Mouse (Mus musculus): ENCODE results near the gene Tmem252. TPM values are rescaled to one million over a fixed set of nuclear protein-coding genes. Genes with fewer than 3 reads are reported as not detected.

Tmem252 gene
- polyA plus RNA-seq, 1 experiment from 2014 or later: 7.2 TPM

DNA sequence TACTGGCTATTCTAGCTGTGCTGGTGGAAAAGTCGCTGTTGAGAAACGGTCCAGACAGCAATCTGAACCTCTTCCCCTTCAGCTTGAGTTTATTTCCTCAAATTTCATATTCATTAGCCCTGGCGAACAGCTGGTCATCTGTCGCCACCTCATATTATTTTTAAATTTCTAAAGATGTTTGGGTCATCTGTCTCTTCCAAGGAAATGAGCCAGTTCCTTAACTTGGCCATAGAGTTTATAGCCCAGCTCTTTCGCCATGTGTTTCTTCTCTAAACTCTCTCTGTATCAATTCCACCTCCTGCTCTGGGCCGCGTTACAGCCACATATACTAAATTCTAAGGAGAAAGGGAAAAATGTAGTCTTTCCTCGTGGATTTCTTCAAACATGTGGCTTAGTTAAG lies 29.9 kb downstream of the Tmem252 start:
- H3K9ac ChIP-seq: no peak overlapping the region
- no peak for ATAC-seq (ENCODE audit: insufficient read depth, low FRiP score, low read depth)
- no peaks in the 10 kb centered on the region for H3K9me3 ChIP-seq
- H3K4me2 ChIP-seq: no peak overlapping the region
- H3K4me3 ChIP-seq (replicated peaks): no peak overlapping the region
- peak overlapping the region; percentile 44; the same call in 1 of the 2 replicates for H3K27ac ChIP-seq
- H3K4me1 ChIP-seq: 0 out of 2 replicates have a peak, but pooled peaks cover 6% of the 10 kb centered on the region
- H3K27me3 ChIP-seq (replicated peaks): no peaks in the 10 kb centered on the region
- WGBS: 42% methylated on average over 8 of the region's 8 CpGs
- no peaks in the 10 kb centered on the region for H3K36me3 ChIP-seq

DNA sequence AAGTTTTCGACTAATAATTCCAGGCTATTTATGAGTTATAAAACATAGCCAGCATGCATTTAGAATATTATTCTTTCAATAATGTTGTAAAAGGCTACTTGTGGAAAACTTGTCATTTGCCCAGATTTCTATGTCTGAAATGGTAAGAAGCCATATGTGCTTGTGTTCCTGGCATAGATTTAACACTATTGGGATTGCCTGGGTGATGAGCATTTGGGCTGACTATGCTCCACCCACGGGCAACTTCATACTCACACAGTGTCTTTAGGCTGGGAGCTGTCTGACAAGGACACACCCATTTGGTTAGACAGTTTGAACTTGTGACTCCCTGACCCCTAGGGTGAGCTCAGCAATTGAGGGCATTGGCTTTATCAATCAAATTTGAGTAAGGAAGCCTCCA lies 30.5 kb downstream of the Tmem252 start:
- Histone ChIP-seq H3K27me3 (replicated peaks) (no peaks in the 10 kb centered on the region), H3K4me2 (no peak overlapping the region), H3K9ac (no peak overlapping the region), H3K9me3 (no peaks in the 10 kb centered on the region), H3K36me3 (no peaks in the 10 kb centered on the region), H3K4me3 (replicated peaks) (no peak overlapping the region), H3K27ac (peak overlapping the region; percentile 49; the same call in 1 of the 2 replicates), H3K4me1 (0 out of 2 replicates have a peak, but pooled peaks cover 6% of the 10 kb centered on the region)
- WGBS: 54% methylated on average over 2 of the region's 2 CpGs
- ATAC-seq (ENCODE audit: insufficient read depth, low FRiP score, low read depth): no peak

DNA sequence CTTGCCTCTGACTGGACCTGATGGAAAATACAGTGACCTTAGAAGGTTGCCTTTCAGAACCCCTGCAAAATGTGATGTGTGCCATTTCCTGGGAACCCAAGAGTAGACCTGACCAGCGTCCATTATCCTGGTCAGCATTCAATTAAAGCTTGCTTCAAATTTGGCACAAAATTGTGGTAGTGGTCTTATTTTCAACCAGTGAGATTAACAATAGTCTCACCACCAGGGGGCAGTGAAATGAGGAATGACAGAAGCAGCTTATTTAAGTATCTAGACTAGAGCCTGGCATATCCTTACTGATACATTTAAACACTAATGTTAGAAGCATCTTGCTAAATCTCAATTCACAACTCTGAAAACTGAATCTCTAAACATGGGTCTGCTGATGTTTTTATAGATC lies 31.6 kb downstream of the Tmem252 start:
- H3K4me3 ChIP-seq (replicated peaks): no peak overlapping the region
- H3K27me3 ChIP-seq (replicated peaks): no peaks in the 10 kb centered on the region
- no peak overlapping the region for H3K9ac ChIP-seq
- no peak for ATAC-seq (ENCODE audit: insufficient read depth, low FRiP score, low read depth)
- H3K36me3 ChIP-seq: no peaks in the 10 kb centered on the region
- H3K4me2 ChIP-seq: no peak overlapping the region
- WGBS: 79% methylated on average over 1 of the region's 1 CpGs
- H3K9me3 ChIP-seq: no peaks in the 10 kb centered on the region
- H3K27ac ChIP-seq: 0 out of 2 replicates have a peak overlapping the region, but pooled peaks have one; percentile 49
- 0 out of 2 replicates have a peak, but pooled peaks cover 6% of the 10 kb centered on the region for H3K4me1 ChIP-seq

DNA sequence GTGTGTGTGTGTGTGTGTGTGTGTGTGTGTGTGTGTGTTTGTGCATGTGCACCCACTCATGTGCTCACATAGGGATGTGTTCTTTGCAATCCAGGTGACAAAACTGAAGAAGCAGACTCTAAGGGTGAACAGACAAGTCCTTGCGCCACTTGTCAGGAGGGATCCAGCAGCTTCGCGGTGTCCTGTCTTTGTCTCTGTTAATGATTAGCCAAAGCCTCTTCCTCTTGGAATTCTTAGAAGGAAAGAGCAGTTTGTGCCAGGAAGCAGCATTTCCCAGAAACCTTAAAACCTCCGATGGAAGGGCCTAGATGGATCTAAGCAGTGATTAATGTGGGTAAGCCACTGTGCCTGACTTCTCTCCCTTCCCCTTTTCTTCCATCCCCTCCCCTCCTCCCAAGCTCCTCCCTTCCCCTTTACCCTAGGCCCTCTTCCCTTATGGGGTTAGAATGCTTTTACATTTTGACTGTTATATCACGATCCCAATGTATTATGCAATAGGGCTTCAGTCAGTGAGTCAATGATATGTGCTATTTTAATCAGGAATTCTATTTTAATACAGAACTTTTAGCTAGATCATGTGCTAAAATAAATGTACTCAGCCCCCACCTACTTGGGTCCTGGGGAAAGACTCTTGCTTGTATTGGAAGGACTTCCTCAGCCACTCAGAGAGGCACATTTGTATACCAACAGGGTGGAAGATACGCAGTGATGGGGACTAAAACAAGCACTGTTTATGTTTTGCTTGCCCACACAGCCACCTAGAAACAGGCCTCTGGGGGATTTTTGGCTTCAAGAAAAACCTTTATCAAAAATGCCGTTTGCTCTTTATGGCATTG lies 33.5 kb downstream of the Tmem252 start:
- H3K9me3 ChIP-seq: no peaks in the 10 kb centered on the region
- H3K9ac ChIP-seq: no peak overlapping the region
- no peak overlapping the region for H3K4me2 ChIP-seq
- no peak for ATAC-seq (ENCODE audit: insufficient read depth, low FRiP score, low read depth)
- 49% methylated on average over 7 of the region's 7 CpGs for WGBS
- no peaks in the 10 kb centered on the region for H3K36me3 ChIP-seq
- no peak overlapping the region for H3K4me3 ChIP-seq (replicated peaks)
- H3K27me3 ChIP-seq (replicated peaks): no peaks in the 10 kb centered on the region
- H3K27ac ChIP-seq: no peak overlapping the region
- H3K4me1 ChIP-seq: 0 out of 2 replicates have a peak, but pooled peaks cover 6% of the 10 kb centered on the region

DNA sequence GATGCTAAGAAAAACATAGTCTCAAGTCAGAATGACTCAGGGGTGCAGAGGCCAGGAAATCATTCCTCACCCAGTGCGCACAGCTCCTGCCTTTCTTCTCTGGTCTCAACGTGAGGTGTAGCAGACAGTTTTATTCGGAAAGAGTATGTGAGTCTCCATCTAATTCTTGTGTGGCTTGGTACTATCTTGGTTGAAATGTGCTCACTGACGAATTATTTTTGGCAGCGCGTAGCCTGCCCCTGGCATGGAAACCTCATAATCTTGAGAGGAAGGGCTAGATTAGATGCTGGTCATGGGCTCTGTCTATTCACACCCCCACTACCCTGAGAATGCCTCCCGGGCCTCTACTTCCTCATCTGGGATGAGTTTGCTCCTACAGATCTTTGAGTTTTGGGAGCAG lies 34.2 kb downstream of the Tmem252 start:
- Histone ChIP-seq H3K9ac (no peak overlapping the region), H3K4me3 (replicated peaks) (no peak overlapping the region), H3K27me3 (replicated peaks) (no peaks in the 10 kb centered on the region), H3K4me2 (no peak overlapping the region), H3K36me3 (no peaks in the 10 kb centered on the region), H3K4me1 (0 out of 2 replicates have a peak, but pooled peaks cover under 1% of the 10 kb centered on the region), H3K9me3 (no peaks in the 10 kb centered on the region), H3K27ac (no peak overlapping the region)
- WGBS: 73% methylated on average over 7 of the region's 7 CpGs
- no peak for ATAC-seq (ENCODE audit: insufficient read depth, low FRiP score, low read depth)

DNA sequence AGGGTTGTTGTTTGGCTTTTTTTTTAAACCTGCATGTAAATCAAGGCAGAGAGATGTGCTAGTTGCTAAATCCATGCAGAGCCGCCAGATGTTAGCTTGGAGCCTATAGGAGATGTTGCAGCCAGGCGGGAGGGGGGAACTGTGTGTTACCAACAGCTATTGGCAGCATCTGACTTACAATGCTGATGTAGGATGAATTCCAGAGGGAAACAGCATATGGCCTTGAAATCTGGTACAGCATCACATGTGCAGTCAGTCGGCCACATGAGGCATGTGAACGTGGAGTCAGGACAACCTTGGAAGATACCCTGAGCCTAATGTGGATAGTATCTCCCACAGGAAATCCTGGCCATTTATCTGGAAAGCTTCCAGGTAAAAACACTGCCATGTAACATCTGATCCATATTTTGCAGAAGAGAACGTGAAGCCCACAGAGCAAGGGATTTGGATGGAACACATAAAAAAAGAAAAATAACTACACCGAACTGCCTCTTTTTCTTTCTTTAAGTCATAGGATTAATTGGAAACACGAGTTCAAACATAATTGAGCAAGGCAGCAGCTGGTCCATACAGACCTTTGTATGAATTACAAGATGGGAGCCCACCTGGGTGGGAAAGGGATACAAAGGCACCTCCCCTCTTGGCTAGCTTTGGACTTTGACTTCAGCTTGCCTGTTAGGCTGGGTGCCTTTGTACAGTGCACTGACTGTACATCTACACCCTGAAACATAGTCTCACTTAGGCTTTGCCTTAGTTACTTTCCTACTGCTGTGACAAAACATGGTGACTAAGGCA lies 42.7 kb downstream of the Tmem252 start:
- Histone ChIP-seq H3K9me3 (no peaks in the 10 kb centered on the region), H3K4me1 (no peaks in the 10 kb centered on the region), H3K27ac (peak overlapping the region; percentile 16; the same call in 1 of the 2 replicates), H3K27me3 (replicated peaks) (no peaks in the 10 kb centered on the region), H3K9ac (no peak overlapping the region), H3K36me3 (no peaks in the 10 kb centered on the region), H3K4me3 (replicated peaks) (no peak overlapping the region), H3K4me2 (no peak overlapping the region)
- ATAC-seq (ENCODE audit: insufficient read depth, low FRiP score, low read depth): no peak
- WGBS: 64% methylated on average over 7 of the region's 7 CpGs

DNA sequence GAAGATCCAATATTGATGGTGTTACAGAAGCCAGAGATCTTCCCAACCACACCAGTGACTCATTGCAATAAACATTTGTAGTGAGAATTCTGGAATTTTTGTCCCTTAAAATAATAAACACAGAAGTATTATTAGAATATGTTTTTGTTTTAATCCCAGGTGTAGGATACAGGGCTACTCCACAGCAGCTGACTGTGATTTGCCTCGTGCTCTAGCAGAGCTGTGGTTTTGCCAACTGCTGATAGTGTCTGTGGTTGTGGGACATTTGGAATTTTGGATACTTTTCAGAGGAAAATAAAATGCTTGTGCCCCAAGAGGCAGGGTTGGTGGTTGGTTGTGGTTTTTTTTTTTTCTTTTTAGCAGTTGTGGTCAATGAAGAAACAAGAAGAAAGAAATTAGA lies 44.2 kb downstream of the Tmem252 start:
- WGBS: 54% methylated on average over 1 of the region's 1 CpGs
- ATAC-seq (ENCODE audit: insufficient read depth, low FRiP score, low read depth): no peak
- no peaks in the 10 kb centered on the region for H3K27me3 ChIP-seq (replicated peaks)
- H3K4me3 ChIP-seq (replicated peaks): no peak overlapping the region
- no peaks in the 10 kb centered on the region for H3K36me3 ChIP-seq
- H3K9me3 ChIP-seq: no peaks in the 10 kb centered on the region
- no peaks in the 10 kb centered on the region for H3K4me1 ChIP-seq
- H3K9ac ChIP-seq: no peak overlapping the region
- H3K4me2 ChIP-seq: no peak overlapping the region
- no peak overlapping the region for H3K27ac ChIP-seq

DNA sequence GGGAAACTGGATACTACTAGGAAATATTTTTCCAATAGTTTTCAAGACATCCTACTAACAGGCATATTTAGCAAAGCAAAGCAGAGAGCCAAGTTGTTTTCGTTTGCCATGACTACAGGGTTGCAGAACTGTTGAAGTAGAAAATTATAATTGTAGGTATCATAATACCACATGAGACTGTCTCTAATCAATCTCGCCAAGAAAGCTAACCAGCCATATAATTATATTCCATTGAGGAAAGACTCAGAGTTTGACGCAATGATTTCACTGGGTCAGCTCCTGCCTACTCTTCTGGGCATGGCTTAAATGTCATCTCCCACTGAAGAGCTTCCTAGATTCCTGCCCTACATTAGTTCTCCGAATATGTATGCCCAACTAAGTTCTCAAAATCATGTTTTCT lies 45.7 kb downstream of the Tmem252 start:
- H3K27me3 ChIP-seq (replicated peaks): no peaks in the 10 kb centered on the region
- no peak for ATAC-seq (ENCODE audit: insufficient read depth, low FRiP score, low read depth)
- no peak overlapping the region for H3K4me2 ChIP-seq
- H3K9ac ChIP-seq: no peak overlapping the region
- no peaks in the 10 kb centered on the region for H3K4me1 ChIP-seq
- WGBS: 90% methylated on average over 4 of the region's 4 CpGs
- H3K36me3 ChIP-seq: no peaks in the 10 kb centered on the region
- no peak overlapping the region for H3K4me3 ChIP-seq (replicated peaks)
- H3K27ac ChIP-seq: no peak overlapping the region
- no peaks in the 10 kb centered on the region for H3K9me3 ChIP-seq

DNA sequence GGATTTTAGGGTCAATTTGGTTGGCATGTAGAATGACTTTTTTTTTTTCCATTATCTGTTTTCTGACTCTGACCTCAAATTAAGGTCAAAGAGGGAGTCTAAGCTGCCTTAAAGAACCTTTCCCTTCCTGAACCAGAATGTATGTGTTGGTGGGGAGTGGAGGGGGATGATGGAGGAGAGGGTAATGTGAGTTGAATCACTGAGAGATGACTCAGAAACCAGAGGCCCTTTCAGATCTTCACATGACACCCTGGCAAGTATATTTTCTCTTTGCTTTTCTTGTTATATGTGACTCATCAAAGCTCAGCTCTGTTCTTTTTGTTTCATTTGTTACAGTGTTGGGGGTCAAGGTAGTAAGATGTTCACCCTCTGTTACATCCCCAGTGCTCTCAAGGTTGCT lies 46.6 kb downstream of the Tmem252 start:
- no peaks in the 10 kb centered on the region for H3K9me3 ChIP-seq
- no peak overlapping the region for H3K4me2 ChIP-seq
- no peak for ATAC-seq (ENCODE audit: insufficient read depth, low FRiP score, low read depth)
- H3K27ac ChIP-seq: no peak overlapping the region
- no peak overlapping the region for H3K9ac ChIP-seq
- H3K4me1 ChIP-seq: no peaks in the 10 kb centered on the region
- no peaks in the 10 kb centered on the region for H3K36me3 ChIP-seq
- no peak overlapping the region for H3K4me3 ChIP-seq (replicated peaks)
- no peaks in the 10 kb centered on the region for H3K27me3 ChIP-seq (replicated peaks)

DNA sequence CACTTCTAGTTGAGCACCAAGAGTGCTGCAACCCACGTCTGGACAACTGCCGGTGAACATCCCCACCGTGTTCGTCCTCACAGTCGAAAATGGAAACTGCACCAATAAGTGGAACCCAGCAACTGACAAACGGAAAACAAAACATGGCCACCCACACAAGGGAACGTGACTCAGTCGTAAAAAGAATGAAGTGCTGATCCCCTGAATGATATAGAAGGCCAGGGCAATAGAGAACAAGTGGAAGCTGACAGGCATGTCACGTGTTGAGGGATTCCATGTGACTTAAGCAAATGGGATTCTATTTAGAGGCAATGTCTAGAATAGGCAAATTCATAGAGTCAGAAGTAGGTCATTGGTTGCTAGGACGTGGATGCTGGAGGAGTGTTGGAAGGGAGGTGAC lies 50.6 kb downstream of the Tmem252 start:
- H3K36me3 ChIP-seq: no peaks in the 10 kb centered on the region
- no peak overlapping the region for H3K9ac ChIP-seq
- no peaks in the 10 kb centered on the region for H3K9me3 ChIP-seq
- H3K4me2 ChIP-seq: no peak overlapping the region
- ATAC-seq (ENCODE audit: insufficient read depth, low FRiP score, low read depth): no peak
- H3K27me3 ChIP-seq (replicated peaks): no peaks in the 10 kb centered on the region
- H3K4me3 ChIP-seq (replicated peaks): no peak overlapping the region
- WGBS: 82% methylated on average over 10 of the region's 10 CpGs
- H3K4me1 ChIP-seq: no peaks in the 10 kb centered on the region
- H3K27ac ChIP-seq: no peak overlapping the region

DNA sequence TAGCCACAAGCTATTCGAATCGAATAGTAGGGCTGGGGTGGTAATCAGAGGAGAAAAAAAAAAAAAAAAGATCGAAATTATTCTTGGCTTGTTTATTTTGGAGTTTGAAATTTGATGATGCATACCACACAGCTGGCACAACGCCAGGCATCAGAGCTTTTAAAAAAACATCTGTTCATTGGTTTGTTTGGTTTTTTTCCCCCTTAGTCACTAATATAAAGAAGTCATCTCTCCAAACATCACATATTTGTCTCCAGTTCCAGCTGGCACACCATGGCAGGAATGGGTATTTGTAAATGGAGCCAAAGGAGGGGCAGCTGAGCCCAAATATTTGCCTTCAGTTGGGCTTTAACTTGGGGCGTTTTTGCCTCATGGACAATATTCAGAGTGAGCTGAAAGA lies 56.9 kb downstream of the Tmem252 start:
- WGBS: 29% methylated on average over 5 of the region's 5 CpGs
- no peak for ATAC-seq (ENCODE audit: insufficient read depth, low FRiP score, low read depth)
- H3K4me2 ChIP-seq: no peak overlapping the region
- H3K9ac ChIP-seq: no peak overlapping the region
- no peaks in the 10 kb centered on the region for H3K27me3 ChIP-seq (replicated peaks)
- H3K4me3 ChIP-seq (replicated peaks): no peak overlapping the region
- H3K36me3 ChIP-seq: no peaks in the 10 kb centered on the region
- H3K27ac ChIP-seq: no peak overlapping the region
- H3K9me3 ChIP-seq: no peaks in the 10 kb centered on the region
- peaks cover 5% of the 10 kb centered on the region; the same call in 1 of the 2 replicates for H3K4me1 ChIP-seq
